Mouse (Mus musculus) bone marrow macrophage, adult 2 months (primary cell): Measurements from ENCODE around the gene Det1.

ENCODE experiments used
- CTCF ChIP-seq: IDR thresholded peaks from 2 replicates; pipeline ENCODE4 v1.5.1; 2012; ENCODE audit warnings: low read depth, mild to moderate bottlenecking, low read length, moderate library complexity
- POLR2A ChIP-seq: IDR thresholded peaks from 2 replicates; pipeline ENCODE4 v1.6.1; 2012; ENCODE audit warnings: mild to moderate bottlenecking, low read depth, low read length, borderline replicate concordance

DNA sequence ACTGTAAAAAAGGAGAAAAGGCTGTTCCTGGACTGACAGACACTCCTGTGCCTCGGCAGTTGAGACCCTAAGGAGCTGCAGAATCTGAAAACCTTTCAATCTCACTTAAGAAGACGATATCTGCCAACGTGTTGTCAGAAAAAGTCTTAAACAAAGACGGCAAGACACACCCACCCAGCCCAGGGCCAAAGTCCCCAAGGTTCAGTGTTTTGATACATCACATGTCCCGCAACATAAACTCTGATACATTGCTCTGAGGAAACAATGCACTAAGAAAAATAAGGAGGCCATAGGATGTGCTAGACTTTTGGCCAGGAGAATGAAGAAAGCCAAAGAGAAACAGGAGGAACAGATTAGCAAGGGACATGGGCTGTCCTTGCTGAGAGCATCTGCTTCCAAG is 25.8 kb upstream of the Det1 start:
- TF ChIP-seq CTCF (no peak), POLR2A (no peak)
